ENCODE assay signal across 9 mouse cellular contexts in the genomic region with DNA sequence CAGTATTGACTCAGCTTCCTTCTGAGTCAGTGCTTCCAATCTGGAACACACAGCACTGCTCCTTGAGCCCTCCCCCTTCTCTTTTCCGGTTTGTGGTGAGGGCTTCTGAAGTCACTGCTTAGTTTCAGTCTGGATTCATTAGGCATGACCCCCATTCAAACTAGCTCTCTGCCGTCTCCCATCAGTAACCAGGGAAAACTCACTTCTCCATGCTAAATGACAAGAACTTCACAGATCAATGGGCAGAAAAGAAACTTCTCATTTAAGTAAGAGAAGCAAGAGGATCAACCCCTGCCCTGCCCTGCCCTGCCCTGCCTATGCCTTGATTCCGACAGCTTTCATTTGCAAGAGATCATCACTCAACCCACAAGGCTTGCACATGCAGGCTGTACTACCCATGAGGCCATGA.
DNase-seq lines count a peak whose midpoint lies in the region; ATAC-seq and TF ChIP-seq lines count a peak whose summit lies in the region.
"Had no signal": no experiment of that assay in that cellular context is flagged by ENCODE, and none has a peak within 500 bp of the region (broad histone marks: within the 10 kb centered on the region; RNA-seq: fewer than 3 reads in every experiment).

No protein-coding gene starts in this region.

- no peak for TF ChIP-seq POLR2A in kidney, adult 2 months (IDR thresholded peaks at IDR 0.05; ENCODE audit: low read depth, low read length)
- no peak for TF ChIP-seq POLR2A in thymus, adult 2 months (IDR thresholded peaks at IDR 0.05; ENCODE audit: control insufficient read depth, extremely low read depth, insufficient read depth, low read length, poor library complexity)

- WGBS in kidney, adult 2 months = 23% methylated on average over 3 of the region's 3 CpGs
- 14% methylated on average over 3 of the region's 3 CpGs for WGBS in thymus, adult 2 months

- H3K4me1 ChIP-seq in kidney, adult 2 months (ENCODE audit: control insufficient read depth, insufficient read depth, low read length) = peaks cover 4% of the 10 kb centered on the region; the same call in 1 of the 2 replicates
- H3K4me1 ChIP-seq in thymus, adult 2 months (replicated peaks; ENCODE audit: control insufficient read depth, insufficient read depth, low read length) = peaks cover 22% of the 10 kb centered on the region

- peak; percentile 46 for DNase-seq in kidney, adult 2 months
- no peak for DNase-seq in kidney, adult 11 months
- DNase-seq in CD4-positive helper T cell, adult 2 months (ENCODE audit: low read depth, low spot score) = peak; percentile 59
- peak; percentile 74 for DNase-seq in embryo, embryonic 10.5 days (ENCODE audit: low spot score)
- DNase-seq in ovary, postnatal 14 days (ENCODE audit: low spot score) = no peak
- DNase-seq in urinary bladder, postnatal 14 days (ENCODE audit: low spot score) = no peak
- DNase-seq in thymus, adult 2 months = no peak
- DNase-seq: layer of hippocampus, postnatal 36 days had no signal

- H3K36me3 ChIP-seq in kidney, adult 2 months (ENCODE audit: control insufficient read depth, insufficient read depth, low read length) = no peaks in the 10 kb centered on the region
- no peaks in the 10 kb centered on the region for H3K36me3 ChIP-seq in thymus, adult 2 months (ENCODE audit: control insufficient read depth, insufficient read depth, low read length)

- TF ChIP-seq CTCF in kidney, adult 2 months (conservative IDR thresholded peaks at IDR 0.05; ENCODE audit: insufficient read depth, insufficient read length, low read depth, low read length) = no peak
- TF ChIP-seq CTCF in thymus, adult 2 months (IDR thresholded peaks at IDR 0.05; ENCODE audit: borderline replicate concordance, control insufficient read depth, extremely low read depth, insufficient read depth, low read length, poor library complexity) = no peak

- no peaks in the 10 kb centered on the region for H3K27me3 ChIP-seq in kidney, adult 2 months (replicated peaks; ENCODE audit: control insufficient read depth, insufficient read depth, low read length)
- no peaks in the 10 kb centered on the region for H3K27me3 ChIP-seq in thymus, adult 2 months (ENCODE audit: control insufficient read depth, insufficient read depth, low read length)

- H3K4me3 ChIP-seq in kidney, adult 2 months (ENCODE audit: insufficient read depth, low read depth, low read length) = no peak overlapping the region
- H3K4me3 ChIP-seq in thymus, adult 2 months (ENCODE audit: control insufficient read depth, insufficient read depth, low read length) = no peak overlapping the region

- ATAC-seq in megakaryocyte progenitor cell, adult 5-6 weeks (replicated peaks; ENCODE audit: poor library complexity) = peak; percentile 57; the same call in 1 of the 2 replicates

- H3K27ac ChIP-seq in kidney, adult 2 months (ENCODE audit: insufficient read depth, low read depth, low read length) = no peak overlapping the region
- H3K27ac ChIP-seq in thymus, adult 2 months (ENCODE audit: control insufficient read depth, insufficient read depth, low read length) = no peak overlapping the region

Comparison
In these comparisons a context has a peak if more than half of its experiments do, and no peak if none do; other contexts are left out.
1. DNase-seq: peak in kidney, adult 2 months (single experiment), CD4-positive helper T cell, adult 2 months (single experiment) and embryo, embryonic 10.5 days (single experiment); none in kidney, adult 11 months (single experiment), ovary, postnatal 14 days (single experiment), urinary bladder, postnatal 14 days (single experiment) and thymus, adult 2 months (single experiment).